Mouse (Mus musculus): ENCODE data around the gene Vrk1.
A peak's percentile ranks its signal among the peaks of the same experiment; 100 is the strongest.

Gene Vrk1

DNA sequence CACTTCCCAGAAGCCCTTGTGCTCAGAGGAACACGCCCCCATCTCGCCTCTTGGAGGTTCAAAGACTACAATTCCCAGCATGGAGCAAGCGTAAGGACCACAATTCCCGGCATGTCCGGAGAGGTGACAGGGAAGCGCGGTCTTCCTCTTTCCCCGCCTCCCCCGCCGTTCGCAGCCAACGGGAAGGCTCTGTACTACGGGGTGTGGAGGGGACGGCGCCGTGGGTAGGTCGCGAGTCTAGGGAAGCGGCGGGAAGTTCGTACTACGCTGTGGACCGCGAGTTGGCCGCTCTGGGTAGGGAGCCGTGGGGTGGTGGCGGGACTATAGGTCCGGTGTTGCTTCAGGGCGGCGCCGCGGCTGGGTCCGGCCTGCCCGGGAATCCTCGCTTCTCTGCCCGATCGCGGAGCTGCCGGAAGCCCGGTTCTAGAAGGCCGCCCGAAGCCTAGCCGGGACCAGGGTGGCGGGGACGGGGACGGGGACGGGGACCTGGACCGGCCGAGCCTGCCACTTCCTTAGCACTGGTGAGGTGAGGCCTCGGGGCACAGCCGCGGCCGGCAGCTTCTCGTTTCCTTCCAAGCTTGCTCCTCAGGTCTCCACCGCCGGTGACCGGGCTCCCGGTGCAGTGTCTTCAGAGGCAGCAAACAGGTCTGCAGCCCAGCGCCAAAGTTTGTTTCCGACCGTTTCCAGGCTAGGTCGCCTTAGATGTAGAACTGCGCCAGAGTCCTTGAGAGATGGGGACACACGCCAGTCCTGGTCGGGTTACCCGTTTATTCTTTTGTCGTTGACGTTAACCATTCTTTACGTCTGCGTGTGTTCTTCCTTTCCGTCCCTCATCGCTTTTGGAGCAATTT, at the start of gene Vrk1:
Vrk1 (plus strand) TSS at position 164 of the 851 bp plus-strand sequence.
- DNase-seq = peak; percentile 99

GRCm38 (mm10) chr12:105960592-105961330, 49.3 kb upstream of the Vrk1 start:
- peak; percentile 36 for DNase-seq

DNA sequence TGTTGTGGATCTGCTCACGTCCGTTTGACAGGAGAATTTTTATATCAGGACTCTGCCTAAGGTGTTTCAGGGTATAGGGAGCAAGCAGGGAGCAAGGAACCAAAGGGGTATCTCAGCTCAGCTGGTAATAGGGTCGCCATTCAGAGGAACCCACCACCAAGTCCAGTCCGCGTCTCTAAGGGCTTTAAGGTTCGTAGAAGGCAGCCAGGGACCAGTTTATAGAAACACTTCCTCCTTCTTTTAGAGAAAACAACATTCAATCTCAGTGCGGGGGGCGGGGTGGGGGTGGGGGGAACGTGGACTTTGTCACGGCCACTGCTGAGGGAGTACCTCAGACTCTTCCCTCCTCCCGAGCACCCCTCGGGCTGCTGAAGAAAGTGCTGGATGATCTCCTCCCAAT, 48.4 kb upstream of the Vrk1 start:
- DNase-seq = no peak

GRCm38 (mm10) chr12:105962103-105963011, 47.7 kb upstream of the Vrk1 start:
- peak; percentile 93 for DNase-seq

DNA sequence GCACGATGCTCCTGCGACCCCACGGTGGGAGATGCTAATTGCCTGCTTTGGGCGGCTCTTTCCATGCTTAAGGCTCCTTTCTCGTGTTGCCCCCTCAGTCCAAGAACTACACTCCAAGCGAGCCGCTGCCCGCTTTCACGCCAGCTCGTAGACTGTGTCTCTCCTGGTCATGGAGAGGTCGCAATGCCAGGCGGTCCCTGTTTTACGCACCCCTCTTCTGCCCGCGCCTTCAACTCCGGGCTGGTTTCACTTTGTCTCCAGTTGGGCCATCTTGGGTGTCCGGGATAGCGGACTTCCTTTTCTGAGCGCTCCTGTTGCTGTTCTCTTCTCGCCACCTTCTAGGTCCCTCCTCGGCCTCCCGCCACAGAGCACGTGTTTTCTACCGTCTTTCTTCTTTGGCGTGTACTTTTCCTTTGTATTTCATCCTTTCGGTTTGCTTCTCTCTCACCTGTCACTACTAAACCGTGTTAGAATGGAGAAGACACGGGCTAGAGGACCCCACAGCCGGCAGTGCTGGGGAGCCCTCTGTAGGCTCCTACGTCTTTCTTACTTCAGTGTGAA, 46.9 kb upstream of the Vrk1 start:
- DNase-seq = no peak

DNA sequence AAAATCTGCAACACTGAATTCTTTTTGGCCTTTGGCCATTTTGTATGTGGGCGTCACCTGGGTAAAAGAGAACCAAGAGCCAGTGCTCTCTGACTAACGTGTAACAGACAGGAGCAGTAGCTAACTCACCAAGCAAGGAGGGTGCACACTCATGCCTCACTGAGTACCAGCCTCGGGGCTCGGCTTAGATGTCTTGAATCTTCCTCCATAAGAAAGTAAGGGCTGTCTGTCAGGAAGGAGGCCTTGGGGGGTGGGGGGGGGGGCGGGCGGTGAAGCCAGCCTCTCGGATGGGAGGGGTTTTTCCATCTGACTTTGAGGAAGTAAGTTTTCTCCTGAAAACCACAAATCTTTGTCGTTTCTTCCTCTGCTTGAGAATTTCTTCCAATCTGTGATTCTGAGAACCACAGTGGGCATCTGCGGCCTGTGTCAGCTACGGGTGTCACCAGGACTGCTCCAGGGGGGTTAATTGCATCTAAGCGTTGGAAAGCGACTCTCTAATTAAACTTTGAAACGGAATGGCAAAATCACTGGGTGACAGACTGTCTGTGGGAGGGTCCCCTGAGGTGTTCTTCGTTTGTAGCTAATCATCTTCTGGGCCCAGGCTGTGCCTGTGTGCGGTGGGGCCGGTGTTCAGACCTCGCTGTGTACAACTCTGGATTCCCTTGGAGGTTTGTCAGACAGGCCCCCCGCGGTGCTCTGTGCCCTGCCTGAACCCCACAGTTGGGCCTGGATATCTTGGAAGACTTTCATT, 43.0 kb upstream of the Vrk1 start:
- no peak for DNase-seq

DNA sequence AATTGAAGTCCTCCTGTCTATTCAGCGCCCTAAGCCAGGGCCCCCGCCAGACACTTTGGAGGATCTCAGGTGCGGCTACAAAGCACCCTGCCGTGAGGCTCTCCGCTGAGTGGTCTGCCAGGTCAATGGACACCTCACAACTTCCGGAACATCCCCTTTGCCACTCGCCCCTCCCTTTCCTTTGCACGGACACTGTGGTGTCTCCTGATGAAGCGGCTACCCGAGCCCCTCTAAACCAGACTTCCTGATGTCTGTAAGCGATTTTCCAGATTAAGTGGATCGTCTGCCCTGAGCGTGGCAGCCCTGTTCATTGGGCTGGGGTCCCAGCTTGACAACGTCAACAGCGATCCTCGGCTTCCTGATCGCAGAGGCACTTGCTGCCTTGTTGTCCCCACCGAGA, 42.2 kb upstream of the Vrk1 start:
- DNase-seq = no peak

DNA sequence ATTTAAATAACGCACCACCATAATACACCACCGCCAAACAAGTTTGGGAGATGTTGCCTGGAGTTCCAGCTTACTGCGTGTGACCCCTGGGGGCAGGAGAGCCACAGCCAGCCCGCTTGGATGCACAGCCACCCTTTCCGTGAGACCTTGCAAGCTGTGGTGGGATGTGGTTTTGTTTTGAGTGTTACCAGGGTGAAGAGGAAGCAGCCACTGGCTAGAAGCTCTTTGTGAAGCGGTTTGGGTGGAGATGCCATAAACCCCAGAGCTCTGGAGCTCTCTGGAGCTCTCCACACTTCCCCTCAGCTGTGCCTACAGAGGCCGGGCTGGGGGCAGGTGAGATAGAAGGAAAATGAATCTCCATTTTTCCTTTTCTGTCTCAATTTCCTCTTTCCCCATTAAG, 38.8 kb upstream of the Vrk1 start:
- peak; percentile 43 for DNase-seq

DNA sequence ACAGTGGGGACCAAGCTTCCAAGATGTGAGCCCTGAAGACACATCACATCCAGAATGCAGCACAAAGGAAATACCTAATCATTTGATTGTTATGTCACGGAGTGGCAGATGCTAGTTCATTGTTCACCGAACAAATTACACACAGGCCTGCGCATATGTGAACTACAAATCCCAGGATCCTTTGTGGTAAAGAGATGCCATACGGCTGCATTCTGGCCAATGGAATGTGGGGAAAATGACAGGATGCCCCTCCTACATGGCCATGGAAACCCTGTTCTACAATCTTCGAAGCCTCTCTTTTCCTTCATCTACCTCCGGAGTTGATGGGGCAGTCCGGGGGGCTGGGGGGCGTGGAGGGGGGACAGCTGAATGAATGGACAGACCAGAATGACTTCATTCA, 37.4 kb upstream of the Vrk1 start:
- peak; percentile 77 for DNase-seq

DNA sequence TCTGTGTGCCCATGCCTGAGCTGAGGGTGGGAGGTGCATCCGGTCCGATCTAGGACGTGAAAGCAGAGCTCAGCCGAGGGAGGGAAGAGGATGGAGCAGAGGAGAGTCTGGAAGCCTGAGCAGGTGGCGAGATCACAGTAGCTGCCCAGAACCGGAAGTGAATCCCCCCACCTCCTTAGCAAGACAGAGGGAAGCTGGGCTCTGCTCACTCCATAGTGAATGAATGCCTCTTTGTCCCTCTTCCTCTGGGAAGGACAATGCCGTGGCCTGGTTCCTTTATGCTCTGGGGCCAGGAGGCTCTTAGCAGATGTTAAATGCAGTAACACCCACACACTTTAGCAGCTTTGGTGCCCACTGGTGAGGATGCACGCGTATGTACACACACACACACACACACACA, 36.3 kb upstream of the Vrk1 start:
- peak; percentile 96 for DNase-seq

DNA sequence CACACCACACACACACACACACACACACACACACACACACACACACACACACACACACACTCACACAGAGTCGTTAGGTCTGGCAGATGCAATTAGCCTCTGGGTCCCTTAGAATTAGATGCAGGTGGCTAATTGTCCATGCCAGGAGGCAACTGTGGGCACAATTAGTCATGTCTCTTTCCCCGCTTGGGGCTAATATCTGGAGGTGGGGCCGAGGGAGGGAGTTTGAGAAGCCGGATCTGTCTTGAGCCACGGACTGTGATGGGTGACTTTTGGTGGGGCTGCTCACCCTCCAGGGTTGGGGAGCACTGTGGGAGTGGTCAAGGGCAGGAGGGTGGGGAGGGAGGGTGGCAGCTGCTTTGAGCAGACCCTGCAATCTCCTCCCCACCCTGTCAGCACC, 35.9 kb upstream of the Vrk1 start:
- DNase-seq = peak; percentile 91

DNA sequence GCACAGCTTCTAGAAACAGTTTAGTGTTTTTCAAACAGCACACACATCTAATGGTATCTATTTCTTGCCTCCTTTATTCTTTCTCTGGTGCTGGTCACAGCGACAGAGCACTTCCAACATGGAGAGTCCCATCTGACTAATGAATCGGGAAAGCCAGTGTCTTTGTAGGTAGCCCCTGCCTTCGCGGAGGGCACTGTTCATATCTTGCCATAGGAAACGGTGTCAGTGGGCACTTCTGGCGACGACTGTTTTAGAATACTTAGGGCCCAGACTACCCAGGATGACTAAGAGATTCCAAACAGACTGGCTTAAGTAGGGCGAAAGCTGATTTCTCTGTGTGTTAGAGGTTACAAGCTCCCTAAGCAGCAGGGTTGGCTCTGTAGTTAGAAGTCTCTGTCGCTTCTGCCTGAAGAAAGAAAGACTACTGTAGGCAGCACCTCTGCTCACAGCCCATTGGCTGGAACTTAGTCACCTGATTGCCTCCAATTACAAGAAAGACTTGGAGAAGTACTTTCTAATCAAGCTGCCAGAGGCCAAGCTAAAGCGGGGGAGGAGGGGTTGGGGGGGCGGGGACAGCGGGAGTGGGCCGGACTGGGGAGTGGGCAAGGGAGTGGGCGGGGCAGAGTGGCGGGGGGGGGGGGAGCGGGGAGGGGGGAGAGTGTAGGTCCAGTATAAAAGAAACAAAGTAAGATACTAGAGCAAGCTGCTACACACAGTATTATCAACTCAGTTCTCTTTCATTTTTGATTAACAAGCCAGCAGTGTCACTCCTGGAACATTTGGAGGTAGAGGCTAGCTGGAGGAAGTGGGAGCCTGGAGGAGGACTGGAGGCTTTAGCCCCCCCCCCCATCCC, 28.7 kb upstream of the Vrk1 start:
- DNase-seq = peak; percentile 40

GRCm38 (mm10) chr12:105981974-105982305, 28.1 kb upstream of the Vrk1 start:
- no peak for DNase-seq

DNA sequence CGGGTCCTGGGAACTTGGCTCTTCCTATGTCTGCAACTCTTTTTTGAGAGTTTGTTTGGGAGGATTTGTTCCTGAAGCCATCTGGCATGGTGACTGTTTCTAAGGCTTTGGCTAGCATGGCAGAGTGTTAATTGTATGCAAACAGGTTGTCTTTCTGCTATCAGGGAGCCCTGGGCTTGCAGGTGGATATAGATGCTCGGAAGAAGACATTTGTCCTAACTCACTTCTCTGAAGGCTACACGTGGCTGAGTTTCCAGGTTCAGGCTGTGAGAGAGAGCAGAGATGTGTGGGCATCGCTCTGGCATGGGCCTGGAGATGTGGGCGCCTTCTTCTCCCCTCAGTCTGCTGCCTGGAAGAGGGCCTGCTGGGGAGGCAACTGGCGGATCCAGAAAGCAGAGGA, 27.4 kb upstream of the Vrk1 start:
- DNase-seq = no peak

- no peak for DNase-seq
Observed at GRCm38 (mm10) chr12:105983499-105983898, 26.5 kb upstream of the Vrk1 start.

DNA sequence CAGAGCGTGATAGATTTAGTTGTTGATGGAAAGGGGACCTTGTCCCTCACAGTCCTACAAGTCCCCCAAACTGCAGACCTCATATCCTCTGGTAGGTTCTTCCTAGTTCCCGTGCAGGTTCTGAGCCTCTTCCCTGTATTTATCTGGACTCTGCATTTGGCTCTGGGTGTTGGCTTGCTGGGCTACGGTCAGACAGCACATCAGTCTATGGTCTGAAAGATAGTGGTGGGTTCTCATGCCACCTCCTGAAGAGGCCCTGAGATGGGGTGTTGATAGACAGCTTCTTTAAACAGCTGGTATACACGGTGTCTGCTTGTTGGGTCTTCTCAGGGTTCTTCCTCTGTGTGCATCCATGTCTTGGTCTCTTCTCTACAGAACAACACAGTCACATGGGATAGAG, 21.6 kb upstream of the Vrk1 start:
- no peak for DNase-seq

- DNase-seq = peak; percentile 36
Observed at GRCm38 (mm10) chr12:105992756-105993155, 17.3 kb upstream of the Vrk1 start.

GRCm38 (mm10) chr12:105993356-105993755, 16.7 kb upstream of the Vrk1 start:
- no peak for DNase-seq

GRCm38 (mm10) chr12:105995940-105996339, 14.1 kb upstream of the Vrk1 start:
- no peak for DNase-seq

DNA sequence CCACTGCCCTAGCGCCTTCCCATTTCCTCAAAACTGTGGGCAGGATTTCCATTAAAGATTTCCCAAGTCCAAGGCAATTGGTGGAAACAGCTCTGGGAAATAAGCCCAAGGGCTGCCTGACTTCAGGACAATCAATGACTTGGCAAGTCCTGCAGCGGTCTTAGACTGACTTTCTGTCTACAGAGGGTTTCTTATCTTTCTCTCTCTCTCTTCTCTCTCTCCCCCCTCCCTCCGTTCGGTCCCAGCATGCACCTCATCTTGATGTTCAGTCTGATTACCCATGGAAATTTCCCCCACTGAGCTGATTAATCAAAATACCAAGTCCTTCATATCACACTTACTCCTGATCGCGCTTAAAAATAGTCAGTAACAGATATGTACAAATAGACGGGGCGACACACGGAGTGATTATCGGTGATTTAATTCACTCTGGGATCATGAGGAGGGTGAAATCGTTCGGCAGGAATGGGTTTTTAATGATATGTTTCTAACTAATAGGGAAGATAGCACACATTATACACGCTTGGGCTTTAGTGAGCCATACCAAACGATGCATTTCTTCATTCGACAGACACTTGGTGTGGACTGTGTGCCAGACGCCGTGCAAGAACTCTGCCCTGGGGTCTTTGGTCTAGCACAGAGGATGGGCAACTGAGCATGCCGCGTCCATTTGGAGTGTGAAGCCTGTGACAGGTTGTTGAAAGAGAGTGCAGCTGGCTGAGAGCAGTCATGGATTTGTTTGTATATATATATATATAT, 12.8 kb upstream of the Vrk1 start:
- DNase-seq = no peak
